Mouse (Mus musculus) kidney, adult 9 months (tissue): ENCODE measurements around the gene Syt8.

Experiments used
- DNase-seq: peaks from one replicate; pipeline ENCODE4 v3.0.0; 2022

The Syt8 gene

DNA sequence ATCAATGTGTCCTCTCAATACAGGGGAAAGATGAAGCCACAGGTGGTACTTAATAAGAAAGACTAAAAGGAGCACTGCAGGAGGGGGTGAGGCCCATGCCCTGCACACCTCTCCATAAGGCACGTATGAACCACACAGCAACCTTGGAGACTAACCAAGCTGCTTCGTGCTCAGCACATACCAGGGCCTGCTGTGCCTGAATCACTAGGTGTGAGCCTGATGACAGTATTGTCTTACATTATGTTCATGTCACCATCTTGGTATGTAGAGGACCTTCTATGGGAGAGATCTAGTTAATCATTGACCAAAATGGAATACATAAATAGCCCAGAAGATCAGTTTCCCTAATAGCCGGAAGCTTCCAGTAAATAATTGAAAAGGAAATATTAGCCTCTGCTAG lies 25.0 kb upstream of the Syt8 start:
- DNase-seq = no peak

DNA sequence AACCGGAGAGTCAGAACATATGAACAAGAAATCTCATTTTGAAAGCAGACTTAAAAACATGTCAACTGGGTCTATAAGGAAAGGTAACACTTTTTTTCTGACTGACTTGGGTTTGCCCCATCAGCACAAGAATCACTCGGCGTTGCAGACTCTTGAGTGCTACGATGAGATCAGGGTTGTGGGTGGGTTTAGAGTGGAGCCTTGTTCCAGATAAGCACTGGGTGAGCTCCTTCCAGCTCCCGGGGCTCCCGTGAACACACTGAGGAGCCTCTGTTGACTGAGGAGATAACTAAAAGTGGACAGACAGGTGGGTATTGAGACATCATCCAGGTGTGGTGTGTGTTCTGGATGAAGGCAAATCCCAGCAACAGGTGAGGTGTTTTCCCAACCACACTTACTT lies 21.4 kb upstream of the Syt8 start:
- DNase-seq = no peak

DNA sequence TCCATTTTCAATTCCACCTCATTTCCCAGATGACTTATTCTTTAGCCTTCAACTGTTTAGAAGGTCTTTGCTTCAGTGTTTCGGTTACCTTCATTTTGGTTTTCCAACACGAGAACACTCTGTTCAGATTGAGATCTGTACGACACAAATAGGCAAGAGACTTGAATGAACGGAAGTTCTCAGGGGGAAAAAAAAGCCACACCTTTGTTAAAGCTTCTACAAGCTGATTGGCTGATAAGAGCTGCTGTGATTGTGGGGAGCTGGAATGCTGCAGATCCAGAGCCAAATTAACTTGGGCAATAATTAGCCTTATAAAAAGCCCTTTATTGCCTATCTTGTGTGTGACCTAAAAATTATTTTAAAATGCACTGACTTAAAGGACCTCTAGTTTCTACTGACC lies 19.3 kb upstream of the Syt8 start:
- DNase-seq = no peak

DNA sequence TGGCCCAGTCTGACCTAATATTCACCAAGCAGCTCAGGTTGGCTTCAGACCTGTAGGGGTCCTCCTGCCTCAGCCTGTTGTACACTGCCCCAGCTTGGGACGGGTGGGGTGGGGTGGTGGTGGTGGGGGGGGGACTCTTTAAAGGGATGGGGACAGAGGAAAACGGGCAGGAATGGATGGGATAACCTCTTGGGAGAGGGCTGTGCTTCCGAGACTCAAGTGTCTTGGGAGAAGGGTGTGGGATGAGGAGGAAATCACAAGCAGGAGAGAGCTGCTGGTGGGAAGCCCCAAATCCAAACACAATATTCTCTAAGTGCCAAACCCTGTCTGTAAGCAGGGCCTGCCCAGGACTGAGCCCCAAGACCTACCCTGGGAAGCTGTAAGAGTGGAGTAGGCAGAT lies 18.4 kb upstream of the Syt8 start:
- DNase-seq = no peak

DNA sequence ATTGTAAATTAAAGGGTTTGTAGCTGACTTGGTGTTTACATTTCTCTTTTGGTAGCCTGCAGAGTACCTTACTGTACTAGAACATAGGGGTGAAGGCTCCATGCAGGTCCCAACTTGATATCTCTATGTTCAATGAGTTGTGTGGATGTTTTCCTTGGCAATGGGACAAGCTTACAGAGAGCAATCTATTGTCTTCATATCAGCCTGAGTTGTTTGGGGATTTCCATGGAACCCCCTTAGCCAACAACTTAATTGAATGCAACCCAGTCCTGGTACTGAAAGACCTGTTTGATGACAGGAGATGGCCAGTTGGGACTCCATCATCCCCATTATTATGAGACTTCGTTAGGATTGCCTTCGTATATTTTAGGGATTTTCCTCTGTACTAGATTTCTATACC lies 16.6 kb upstream of the Syt8 start:
- DNase-seq = no peak

DNA sequence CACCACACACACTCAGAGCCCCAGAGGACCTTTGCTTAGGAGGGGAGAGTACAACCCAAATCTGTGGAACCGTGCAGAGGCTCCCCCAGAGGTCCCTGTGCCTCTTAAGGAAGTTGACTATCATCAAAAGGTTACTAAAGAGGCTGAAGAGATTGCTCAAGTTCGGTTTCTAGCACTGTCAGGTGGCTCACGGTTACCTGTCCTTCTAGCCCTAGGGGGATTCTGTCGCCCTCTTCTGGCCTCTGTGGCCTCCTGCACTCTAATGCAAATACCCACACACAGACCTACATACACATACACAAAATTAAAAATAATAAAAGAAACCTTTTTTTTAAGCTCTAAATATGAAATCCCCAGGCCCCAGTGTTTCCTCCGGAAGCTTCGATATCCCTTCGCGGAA lies 16.0 kb upstream of the Syt8 start:
- DNase-seq = no peak

DNA sequence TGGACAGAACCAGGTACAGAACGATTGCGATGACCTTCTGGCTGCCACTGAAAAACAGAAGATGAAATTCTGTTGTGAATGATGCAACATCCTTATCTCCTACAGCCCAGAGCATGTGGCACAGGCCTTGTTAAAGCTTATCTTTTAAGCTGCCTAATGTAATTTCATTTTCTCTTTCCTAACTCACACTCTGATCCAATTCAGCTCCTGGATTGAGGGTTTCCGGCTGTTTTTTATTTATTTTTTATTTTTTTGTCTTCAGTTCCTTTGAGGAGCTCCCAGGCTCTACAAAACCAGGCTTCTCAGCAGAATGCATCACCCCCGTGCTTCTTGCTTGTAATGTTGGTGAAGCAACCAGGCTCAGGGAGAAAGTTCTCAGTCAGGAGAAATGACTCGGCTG lies 14.8 kb upstream of the Syt8 start:
- DNase-seq = no peak

DNA sequence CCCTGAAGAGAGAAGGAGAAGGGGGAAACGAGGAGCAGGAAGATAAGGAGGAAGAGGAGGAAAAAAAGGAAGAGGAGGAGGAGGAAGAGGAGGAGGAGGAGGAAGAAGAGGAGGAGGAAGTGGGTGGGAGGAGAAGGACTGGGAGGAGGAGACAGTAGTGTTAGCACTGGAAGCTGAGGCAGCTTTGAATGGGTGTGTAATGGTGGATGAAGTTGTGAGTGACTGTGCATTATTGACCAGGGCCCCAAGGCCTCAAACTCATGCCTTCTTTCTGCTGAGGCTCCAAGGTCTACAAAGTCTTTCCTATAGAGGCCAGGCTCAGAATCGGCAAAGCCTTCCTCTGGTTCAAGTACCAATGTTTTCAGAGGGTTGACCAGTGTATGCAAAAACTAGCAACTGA lies 12.8 kb upstream of the Syt8 start:
- no peak for DNase-seq

DNA sequence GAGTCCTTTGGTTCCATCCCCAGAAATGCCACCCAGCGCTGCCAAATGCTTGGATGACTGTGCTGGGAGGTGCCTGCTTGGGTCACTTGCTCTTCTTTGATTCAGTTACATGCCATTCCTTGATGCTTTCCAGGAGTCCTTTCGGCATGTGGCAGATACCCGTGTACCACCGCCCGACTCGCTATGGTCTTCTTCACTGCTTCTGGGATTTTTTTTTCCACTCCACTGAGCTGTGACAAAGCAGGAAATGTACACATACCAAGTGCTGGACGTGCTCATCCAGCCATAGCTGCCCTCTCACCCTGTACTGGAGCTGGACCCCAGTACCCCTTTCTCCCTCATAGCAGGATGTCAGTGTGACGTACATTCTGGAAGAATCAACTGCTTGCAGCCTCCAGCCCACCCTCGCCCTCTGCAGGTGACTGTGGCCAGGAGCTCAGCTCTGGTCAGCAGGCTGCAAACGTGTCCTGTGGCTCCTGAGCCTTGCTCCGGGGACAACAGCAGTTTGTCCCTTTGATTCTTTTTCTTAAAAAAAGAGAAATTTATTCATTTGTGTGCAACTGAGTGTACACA lies 8.9 kb upstream of the Syt8 start:
- peak; percentile 32 for DNase-seq

DNA sequence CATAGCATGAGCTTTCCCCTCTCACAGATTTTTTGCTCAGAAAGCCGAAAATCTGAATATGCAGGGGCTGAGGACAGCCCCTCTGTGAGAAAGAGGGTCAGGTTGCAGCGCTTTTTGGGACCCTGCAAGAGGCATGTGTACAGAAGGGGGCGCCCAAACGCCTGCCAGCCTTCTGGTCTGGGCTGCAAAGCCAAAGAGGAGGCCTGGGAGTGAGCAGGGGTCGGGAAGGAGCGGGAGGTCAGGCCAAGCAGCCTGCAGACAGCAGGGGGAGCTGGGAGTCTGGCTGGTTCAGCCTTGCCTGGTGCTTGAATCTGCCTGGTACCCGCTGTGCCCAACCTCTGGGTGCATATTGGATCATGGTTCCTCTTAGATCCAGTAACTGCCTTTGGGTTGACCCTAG lies 6.4 kb upstream of the Syt8 start:
- DNase-seq = no peak

DNA sequence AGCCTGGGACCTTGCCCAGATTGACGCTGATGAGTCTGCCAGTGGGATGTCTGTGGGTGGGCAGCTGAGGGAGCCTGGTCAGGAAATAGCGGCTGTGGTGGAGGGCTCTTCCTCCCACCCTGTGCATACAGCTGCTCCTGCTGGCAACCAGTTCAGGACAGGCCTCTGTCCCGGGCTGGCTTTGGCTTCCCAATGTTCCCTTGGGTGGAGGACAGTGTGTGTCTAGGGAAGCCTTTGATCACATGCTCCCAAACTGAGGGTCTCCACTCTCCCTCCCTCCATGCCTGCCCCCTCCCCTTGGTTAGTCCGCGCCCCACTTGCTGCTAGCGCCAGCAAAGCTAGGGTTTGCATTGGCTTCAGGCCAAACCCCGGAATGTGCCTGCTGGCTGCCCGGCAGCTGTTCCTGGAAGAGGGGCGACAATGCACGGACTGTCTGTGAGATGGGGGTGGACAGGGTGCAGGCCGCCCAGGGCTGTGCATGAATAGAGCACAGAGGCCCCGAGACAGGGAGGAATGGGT lies 4.4 kb upstream of the Syt8 start:
- no peak for DNase-seq

DNA sequence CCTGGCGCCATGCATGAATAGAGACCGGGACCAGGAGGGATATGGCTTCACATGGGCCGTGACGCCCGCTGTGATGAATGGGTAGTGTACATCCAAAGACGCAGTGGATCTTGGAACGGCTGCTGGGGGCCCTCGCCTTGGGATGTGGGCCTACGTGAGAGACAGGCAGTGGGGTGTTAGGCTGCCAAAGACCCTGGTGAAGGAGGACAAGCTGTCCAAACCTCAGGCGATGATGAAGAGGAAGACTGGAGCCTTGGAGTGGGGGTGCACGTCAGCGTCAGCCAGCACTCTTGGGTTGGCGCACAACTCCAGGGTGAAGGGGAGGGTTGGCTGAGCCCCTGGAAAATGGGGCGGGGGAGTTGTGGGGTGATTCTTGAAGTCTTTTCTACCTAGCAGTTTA lies 3.5 kb upstream of the Syt8 start:
- no peak for DNase-seq

DNA sequence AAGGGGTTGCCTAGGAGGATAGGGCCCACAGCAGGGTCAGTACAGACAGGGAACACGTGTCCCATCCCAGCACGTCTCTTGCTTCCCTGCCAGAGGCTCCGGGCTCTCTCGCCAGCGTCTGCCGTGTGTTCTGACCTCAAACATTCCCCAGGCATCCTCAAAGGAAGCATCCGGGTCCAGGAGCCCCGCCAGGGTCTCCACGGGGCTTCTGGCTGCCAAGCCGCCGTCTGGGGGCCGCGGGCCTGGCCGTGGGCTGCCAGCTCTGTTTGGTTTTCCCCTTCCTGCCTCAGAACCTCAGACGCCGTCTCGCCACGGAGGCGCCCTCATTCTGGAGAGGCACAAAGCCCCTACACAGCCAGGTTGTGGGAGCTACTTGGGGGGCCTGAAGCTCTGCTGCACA lies 1.0 kb upstream of the Syt8 start:
- DNase-seq = no peak

DNA sequence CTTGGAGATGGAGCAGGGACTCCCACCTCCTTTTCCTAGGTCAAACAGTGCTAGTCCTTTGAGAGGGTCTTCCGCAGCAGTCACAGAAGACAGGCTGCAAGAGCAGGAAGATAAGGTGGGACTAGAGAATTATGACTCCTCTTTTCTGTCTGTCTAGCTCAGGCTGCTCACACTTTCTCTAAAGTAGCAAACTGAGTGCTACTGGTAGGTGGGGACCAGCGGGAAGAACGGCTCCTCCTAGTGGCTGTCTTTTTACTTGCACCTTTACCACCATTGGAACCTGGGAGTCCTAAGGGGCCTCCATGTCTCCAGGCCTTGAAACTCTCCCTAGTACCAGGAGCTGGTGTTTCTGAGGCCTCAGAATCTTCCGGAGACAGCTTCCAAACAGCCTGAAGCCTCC lies 874 bp downstream of the Syt8 start:
- DNase-seq = peak; percentile 73

DNA sequence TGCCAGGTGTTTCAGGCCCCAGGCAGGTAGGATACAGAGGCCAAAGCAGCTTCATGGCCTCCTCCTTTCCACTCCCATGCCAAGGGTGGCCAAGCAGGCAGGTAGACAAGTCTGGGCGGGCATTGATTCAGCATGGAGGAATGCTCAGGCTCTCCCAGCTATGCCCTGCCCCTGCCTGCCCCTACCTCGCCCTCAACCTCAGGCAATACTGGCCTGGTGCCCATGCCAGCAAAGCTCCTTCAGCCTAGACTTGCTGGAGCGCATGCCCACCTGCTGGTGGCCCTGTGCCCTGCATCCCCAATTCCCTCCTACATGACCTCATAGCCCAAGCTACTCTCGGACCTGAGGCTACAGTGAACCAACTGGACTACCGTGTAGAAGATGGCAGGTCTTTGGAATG lies 2.7 kb downstream of the Syt8 start:
- peak; percentile 45 for DNase-seq

DNA sequence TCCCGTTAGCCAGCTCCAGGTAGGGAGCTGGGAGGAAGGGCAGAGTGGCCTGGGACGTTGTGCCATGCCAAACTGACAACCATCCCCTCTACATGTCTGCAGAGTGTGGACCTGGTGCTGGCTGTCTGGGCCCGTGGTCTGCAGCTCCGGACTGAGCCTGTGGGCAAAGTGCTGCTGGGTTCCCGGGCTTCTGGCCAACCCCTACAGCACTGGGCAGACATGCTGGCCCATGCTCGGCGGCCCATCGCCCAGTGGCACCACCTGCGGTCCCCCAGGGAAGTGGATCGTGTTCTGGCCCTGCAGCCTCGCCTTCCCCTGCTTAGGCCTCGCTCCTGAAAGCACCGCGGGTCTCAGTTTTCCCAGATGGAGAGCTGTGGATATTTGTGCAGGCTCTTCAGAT lies 5.3 kb downstream of the Syt8 start:
- no peak for DNase-seq

DNA sequence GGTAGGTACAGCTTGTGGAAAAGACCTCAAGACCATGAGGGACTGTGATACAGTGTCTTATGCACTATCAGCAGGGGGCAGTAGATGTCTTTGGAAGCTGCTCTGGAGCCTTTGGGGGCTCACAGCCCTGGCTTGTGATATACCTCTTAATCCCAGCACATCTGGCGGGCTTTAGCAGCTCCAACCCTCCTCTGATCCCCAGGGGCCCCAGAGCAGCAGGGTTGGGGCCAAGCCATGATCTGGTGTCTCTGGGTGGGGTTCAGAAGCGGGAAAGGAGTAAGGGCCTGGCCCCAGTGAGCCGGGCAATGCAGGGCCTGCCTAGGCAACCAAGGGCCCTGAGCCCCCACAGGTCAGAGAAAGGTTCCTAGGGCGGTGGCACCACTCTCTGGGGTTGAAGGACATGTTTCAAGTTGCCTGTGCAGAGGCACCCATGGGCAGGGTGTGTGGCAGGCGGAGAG lies 6.0 kb downstream of the Syt8 start:
- no peak for DNase-seq

DNA sequence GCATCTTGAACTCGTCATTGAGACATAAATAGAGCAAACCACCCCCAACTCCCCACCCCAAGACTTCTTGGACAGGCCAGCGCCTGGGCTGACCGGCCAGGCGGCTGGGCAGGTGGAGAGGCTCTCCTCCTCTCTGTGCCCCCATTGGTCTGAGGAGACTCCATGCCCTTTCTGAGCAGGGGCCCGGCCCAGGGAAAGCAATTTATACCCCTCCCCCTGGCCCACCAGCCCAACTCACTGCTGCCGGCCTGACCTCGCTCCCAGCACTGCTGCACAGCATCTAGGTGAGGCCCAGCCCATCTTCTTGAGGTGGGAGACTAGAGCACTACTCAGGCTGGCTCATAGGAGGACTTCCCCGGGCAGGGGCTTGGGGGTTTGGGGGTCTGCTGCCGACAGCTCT lies 6.9 kb downstream of the Syt8 start, which contains the start of gene Tnni2:
Gene Tnni2, plus strand, starts transcription at position 224 of the 400 bp plus-strand sequence.
- DNase-seq = no peak

DNA sequence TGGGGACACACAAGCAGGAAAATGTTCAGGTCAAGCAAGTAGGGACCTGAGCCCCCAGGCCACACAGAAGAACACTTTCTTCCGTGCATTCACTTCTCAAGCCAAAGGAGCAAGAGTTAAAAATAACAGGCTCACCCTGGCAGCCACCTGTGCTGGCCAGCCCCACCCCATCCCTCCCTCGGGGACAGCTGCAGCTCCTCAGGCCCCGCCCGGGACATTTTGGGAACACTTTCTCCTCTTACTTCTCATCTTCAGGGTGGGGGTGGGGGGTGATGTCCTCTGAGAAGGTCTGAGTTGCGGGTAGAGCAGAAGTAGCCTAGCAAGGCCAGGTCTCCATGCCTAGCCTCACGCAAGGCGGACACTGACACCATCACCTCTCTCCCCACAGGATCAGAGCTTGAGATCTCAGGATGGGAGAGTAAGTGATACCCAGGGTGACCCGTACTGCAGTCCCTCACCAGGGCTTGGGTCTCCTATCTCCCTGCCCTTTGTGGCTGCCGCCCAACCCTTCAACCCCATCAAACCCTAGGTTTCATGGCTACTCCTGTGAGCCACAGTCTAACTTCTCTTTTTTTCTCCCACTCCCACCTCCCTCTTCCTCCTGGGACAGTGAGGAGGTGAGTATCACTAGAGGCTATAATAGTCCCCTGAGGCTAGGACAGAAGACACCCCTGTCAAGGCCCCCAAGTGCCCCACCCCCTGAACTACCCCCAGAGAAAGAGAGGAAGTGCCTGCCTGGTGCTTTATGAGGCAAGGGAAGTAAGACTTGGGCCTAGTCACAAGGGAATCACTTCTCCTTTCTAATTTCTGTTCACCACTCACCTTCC lies 7.6 kb downstream of the Syt8 start:
- DNase-seq = no peak

DNA sequence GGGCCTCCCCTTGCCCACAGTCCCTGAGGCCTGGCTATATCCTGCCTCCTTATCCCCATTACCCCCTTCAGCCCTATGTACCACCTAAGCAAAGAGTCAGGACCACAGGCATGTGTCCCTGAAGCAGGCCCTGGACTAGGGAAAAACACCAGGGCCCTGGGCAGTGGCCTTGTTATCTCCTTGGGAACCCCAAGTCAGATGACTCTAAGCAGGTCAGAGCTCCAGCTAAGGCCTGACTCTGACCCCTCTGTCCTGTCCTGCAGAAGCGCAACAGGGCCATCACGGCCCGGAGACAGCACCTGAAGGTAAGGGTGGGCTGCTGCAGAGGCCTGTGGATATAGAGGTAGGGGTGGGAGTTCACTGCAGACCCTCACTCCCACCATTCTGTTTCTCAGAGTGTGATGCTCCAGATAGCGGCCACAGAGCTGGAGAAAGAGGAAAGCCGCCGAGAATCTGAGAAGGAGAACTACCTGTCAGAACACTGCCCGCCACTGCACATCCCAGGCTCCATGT lies 8.3 kb downstream of the Syt8 start:
- no peak for DNase-seq

DNA sequence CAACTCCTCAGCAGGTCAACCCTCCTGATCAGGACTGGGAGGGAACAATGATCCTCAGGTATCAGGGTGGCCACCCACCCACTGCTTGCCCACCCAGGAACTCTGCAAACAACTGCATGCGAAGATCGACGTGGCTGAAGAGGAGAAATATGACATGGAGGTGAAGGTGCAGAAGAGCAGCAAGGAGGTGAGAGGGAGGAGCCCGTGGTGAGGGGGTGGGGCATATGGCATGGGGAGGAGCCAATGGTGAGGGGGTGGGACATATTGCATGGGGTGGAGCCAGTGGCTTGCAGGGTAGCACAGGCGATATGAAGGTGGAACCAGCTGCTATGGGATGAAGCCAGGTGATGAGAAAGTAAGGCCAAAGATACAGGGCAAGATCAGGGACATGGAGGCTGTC lies 8.8 kb downstream of the Syt8 start:
- no peak for DNase-seq

DNA sequence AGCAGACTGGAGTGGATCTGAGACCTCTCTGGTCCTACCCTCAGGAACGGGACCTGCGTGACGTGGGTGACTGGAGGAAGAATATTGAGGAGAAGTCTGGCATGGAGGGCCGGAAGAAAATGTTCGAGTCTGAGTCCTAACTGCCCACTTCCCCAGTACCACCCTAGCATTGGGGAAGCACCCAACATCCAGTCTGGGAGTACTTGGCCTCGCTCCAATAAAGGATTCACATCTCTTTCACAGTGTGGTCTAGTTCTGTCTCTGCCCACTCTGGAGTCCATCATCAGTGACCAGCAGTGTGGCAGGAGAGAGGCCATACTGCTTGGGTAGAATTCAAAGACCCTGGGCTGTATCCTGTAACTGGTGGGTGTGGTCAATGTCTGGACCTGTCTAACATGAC lies 9.5 kb downstream of the Syt8 start:
- no peak for DNase-seq

DNA sequence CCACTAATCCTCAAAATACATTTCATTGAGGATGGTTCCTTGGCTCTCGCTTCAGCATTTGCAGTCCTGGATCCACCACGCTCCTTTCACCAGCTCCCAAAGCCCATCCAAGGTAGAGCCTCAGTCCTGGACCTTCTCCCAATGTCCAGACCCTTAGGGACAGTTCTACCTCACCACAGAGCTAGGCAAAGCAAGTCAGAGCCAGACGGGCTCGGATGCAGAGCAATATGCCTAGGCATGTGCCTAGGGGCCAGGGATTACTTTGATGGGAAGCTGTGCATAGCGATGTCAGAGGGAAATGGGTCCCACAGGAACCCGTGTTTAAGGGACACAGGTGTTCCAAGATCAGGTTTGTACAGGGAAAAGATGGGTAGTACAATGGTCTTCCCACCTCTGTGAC lies 10.7 kb downstream of the Syt8 start:
- no peak for DNase-seq

DNA sequence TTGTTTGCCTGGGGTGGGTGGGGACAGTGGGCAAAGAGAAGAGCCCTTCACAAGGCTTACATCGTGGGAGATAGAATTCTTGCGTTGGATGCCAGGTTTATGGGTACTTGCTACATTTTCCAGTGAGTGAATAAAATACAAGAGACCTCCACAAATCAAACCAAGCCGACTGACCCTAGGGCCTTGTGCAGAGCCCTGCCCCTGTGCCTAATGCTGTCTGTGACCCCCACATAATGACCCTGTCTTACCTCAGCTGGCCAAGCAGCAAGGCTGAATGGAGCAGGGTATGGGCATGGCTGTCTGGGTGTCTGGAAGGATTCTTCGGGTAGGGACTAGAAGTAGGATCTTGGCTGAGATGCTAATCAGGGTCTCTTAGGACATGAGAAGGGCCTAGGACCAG lies 11.6 kb downstream of the Syt8 start:
- no peak for DNase-seq
